Mouse (Mus musculus) midbrain, embryonic 16.5 days (tissue): ENCODE data around the gene Slc12a8. TPM values are rescaled to one million over a fixed set of nuclear protein-coding genes. Genes with fewer than 3 reads are reported as not detected.
A peak's percentile ranks its signal among the peaks of the same experiment; 100 is the strongest.

ENCODE experiments used
- ATAC-seq: fragments of 200-750 bp; cut with Nextera tagmentation; 2 replicates; pipeline ENCODE4 v1.8.0; 2017; ENCODE audit warnings: moderate TSS enrichment
- H3K27ac ChIP-seq: fragments of 300-500 bp; sonication (generic); 2 replicates; pipeline ENCODE4 v1.5.1; 2014; ENCODE audit warnings: mild to moderate bottlenecking, low read length, mixed read lengths
- H3K27me3 ChIP-seq: fragments of 300-500 bp; sonication (generic); 2 replicates; pipeline ENCODE4 v1.6.1; 2014; ENCODE audit warnings: low read depth, low read length, mixed read lengths; ENCODE audit not compliant: control insufficient read depth, insufficient read depth
- H3K36me3 ChIP-seq: fragments of 300-500 bp; sonication (generic); 2 replicates; pipeline ENCODE4 v1.6.1; 2014; ENCODE audit warnings: mild to moderate bottlenecking, low read length, moderate library complexity, mixed read lengths; ENCODE audit not compliant: control insufficient read depth, insufficient read depth
- H3K4me1 ChIP-seq: fragments of 300-500 bp; sonication (generic); 2 replicates; pipeline ENCODE4 v1.6.1; 2014; ENCODE audit warnings: mild to moderate bottlenecking, low read length, mixed read lengths; ENCODE audit not compliant: control insufficient read depth, insufficient read depth
- H3K4me2 ChIP-seq: fragments of 300-500 bp; sonication (generic); 2 replicates; pipeline ENCODE4 v1.6.1; 2014; ENCODE audit warnings: mild to moderate bottlenecking, low read length, mixed read lengths
- H3K4me3 ChIP-seq: fragments of 300-500 bp; sonication (generic); 2 replicates; pipeline ENCODE4 v1.5.1; 2014; ENCODE audit warnings: low read depth, mild to moderate bottlenecking, low read length, moderate library complexity, mixed read lengths
- H3K9ac ChIP-seq: fragments of 300-500 bp; sonication (generic); 2 replicates; pipeline ENCODE4 v1.6.1; 2014; ENCODE audit warnings: low read depth, low read length, mixed read lengths
- H3K9me3 ChIP-seq: fragments of 300-500 bp; sonication (generic); replicated peaks from 2 replicates; pipeline ENCODE4 v1.6.1; 2014; ENCODE audit warnings: mild to moderate bottlenecking, low read length, mixed read lengths; ENCODE audit not compliant: control insufficient read depth, poor library complexity, severe bottlenecking
- WGBS: fragments of 180-500 bp; shearing (Covaris S2); extraction: QIAGEN DNeasy Blood & Tissue Kit; methylation state at CpG from one replicate; pipeline ENCODE4 v1.1.7; 2014; 5-methylcytosine and 5-hydroxymethylcytosine counted together
- polyA plus RNA-seq: library from polyadenylated mRNA; unstranded; fragments of >200 nt; fragmentation: Nextera tagmentation; extraction: Ambion mirVana; gene quantifications from 2 replicates; pipeline ENCODE4 v1.2.1, GENCODE M21; 2015

Slc12a8 gene
- polyA plus RNA-seq = 1.1 and 1.2 TPM in 2 replicates

- 4% methylated on average over 27 of the region's 27 CpGs for WGBS
- no peak within 1 kb of the TSS for H3K27ac ChIP-seq
- H3K27me3 ChIP-seq = no peaks in the 10 kb centered on the region
- H3K4me2 ChIP-seq = peak within 1 kb of the TSS; percentile 58
- peak within 1 kb of the TSS; percentile 51 for H3K9ac ChIP-seq
- peak within 1 kb of the TSS; percentile 30 for H3K4me3 ChIP-seq
- ATAC-seq = no peak
- H3K4me1 ChIP-seq = peaks cover 8% of the 10 kb centered on the region; the same call in 1 of the 2 replicates
- H3K9me3 ChIP-seq = no peaks in the 10 kb centered on the region
- no peaks in the 10 kb centered on the region for H3K36me3 ChIP-seq
These were observed at the start of gene Slc12a8 for GRCm38 (mm10) chr16:33516807-33517565. Gene Slc12a8 (plus strand): TSS chr16:33517328.

- ATAC-seq = no peak
- Histone ChIP-seq H3K9ac (no peak overlapping the region), H3K9me3 (no peaks in the 10 kb centered on the region), H3K27me3 (no peaks in the 10 kb centered on the region), H3K4me1 (0 out of 2 replicates have a peak, but pooled peaks cover 3% of the 10 kb centered on the region), H3K27ac (no peak overlapping the region), H3K4me3 (no peak overlapping the region), H3K36me3 (peaks cover 8% of the 10 kb centered on the region), H3K4me2 (no peak overlapping the region)
- WGBS = 61% methylated on average over 6 of the region's 6 CpGs
These were observed 49.7 kb upstream of the Slc12a8 start for GRCm38 (mm10) chr16:33467451-33467850.

GRCm38 (mm10) chr16:33469973-33470372, 47.2 kb upstream of the Slc12a8 start:
- Histone ChIP-seq H3K36me3 (peaks cover 8% of the 10 kb centered on the region), H3K9me3 (no peaks in the 10 kb centered on the region), H3K4me3 (no peak overlapping the region), H3K27ac (no peak overlapping the region), H3K4me1 (0 out of 2 replicates have a peak, but pooled peaks cover 3% of the 10 kb centered on the region), H3K9ac (no peak overlapping the region), H3K27me3 (no peaks in the 10 kb centered on the region), H3K4me2 (no peak overlapping the region)
- ATAC-seq = no peak

- ATAC-seq = no peak
- H3K4me3 ChIP-seq = no peak overlapping the region
- no peaks in the 10 kb centered on the region for H3K27me3 ChIP-seq
- no peaks in the 10 kb centered on the region for H3K4me1 ChIP-seq
- peaks cover 14% of the 10 kb centered on the region for H3K36me3 ChIP-seq
- H3K4me2 ChIP-seq = no peak overlapping the region
- no peak overlapping the region for H3K9ac ChIP-seq
- WGBS = 89% methylated on average over 6 of the region's 6 CpGs
- H3K27ac ChIP-seq = no peak overlapping the region
- H3K9me3 ChIP-seq = no peaks in the 10 kb centered on the region
These were observed 42.7 kb upstream of the Slc12a8 start for GRCm38 (mm10) chr16:33474381-33474780.

GRCm38 (mm10) chr16:33479926-33480325, 37.2 kb upstream of the Slc12a8 start:
- Histone ChIP-seq H3K4me2 (no peak overlapping the region), H3K36me3 (peaks cover 9% of the 10 kb centered on the region), H3K9me3 (no peaks in the 10 kb centered on the region), H3K4me1 (no peaks in the 10 kb centered on the region), H3K27me3 (no peaks in the 10 kb centered on the region), H3K9ac (no peak overlapping the region), H3K27ac (no peak overlapping the region), H3K4me3 (no peak overlapping the region)
- ATAC-seq = no peak

- Histone ChIP-seq H3K27ac (no peak overlapping the region), H3K4me2 (no peak overlapping the region), H3K4me3 (no peak overlapping the region), H3K9ac (no peak overlapping the region), H3K27me3 (no peaks in the 10 kb centered on the region), H3K9me3 (no peaks in the 10 kb centered on the region), H3K4me1 (no peaks in the 10 kb centered on the region), H3K36me3 (peaks cover 4% of the 10 kb centered on the region; the same call in 1 of the 2 replicates)
- WGBS = 92% methylated on average over 2 of the region's 2 CpGs
- no peak for ATAC-seq
These were observed 36.0 kb upstream of the Slc12a8 start for GRCm38 (mm10) chr16:33481148-33481547.

- H3K4me1 ChIP-seq = no peaks in the 10 kb centered on the region; the same call in 1 of the 2 replicates
- no peaks in the 10 kb centered on the region for H3K27me3 ChIP-seq
- H3K9ac ChIP-seq = no peak overlapping the region
- H3K27ac ChIP-seq = no peak overlapping the region
- ATAC-seq = no peak
- H3K4me2 ChIP-seq = no peak overlapping the region
- no peak overlapping the region for H3K4me3 ChIP-seq
- 97% methylated on average over 3 of the region's 3 CpGs for WGBS
- peaks cover 4% of the 10 kb centered on the region; the same call in 1 of the 2 replicates for H3K36me3 ChIP-seq
- H3K9me3 ChIP-seq = no peaks in the 10 kb centered on the region
These were observed 34.8 kb upstream of the Slc12a8 start for GRCm38 (mm10) chr16:33482309-33482708.

- H3K9me3 ChIP-seq = no peaks in the 10 kb centered on the region
- WGBS = 60% methylated on average over 4 of the region's 4 CpGs
- H3K4me3 ChIP-seq = no peak overlapping the region
- H3K27me3 ChIP-seq = no peaks in the 10 kb centered on the region
- H3K4me1 ChIP-seq = peaks cover 2% of the 10 kb centered on the region
- no peak overlapping the region for H3K4me2 ChIP-seq
- H3K9ac ChIP-seq = no peak overlapping the region
- ATAC-seq = no peak
- H3K27ac ChIP-seq = no peak overlapping the region
- H3K36me3 ChIP-seq = peaks cover 4% of the 10 kb centered on the region; the same call in 1 of the 2 replicates
These were observed 29.4 kb upstream of the Slc12a8 start for GRCm38 (mm10) chr16:33487709-33488108.

GRCm38 (mm10) chr16:33494374-33494773, 22.8 kb upstream of the Slc12a8 start:
- Histone ChIP-seq H3K9ac (no peak overlapping the region), H3K4me2 (no peak overlapping the region), H3K27ac (no peak overlapping the region), H3K4me1 (no peaks in the 10 kb centered on the region), H3K27me3 (no peaks in the 10 kb centered on the region), H3K4me3 (no peak overlapping the region), H3K9me3 (no peaks in the 10 kb centered on the region), H3K36me3 (peaks cover 3% of the 10 kb centered on the region; the same call in 1 of the 2 replicates)
- no peak for ATAC-seq
- 91% methylated on average over 4 of the region's 4 CpGs for WGBS
